In genomic region chr9:71591938-71592548, GRCm38 (mm10) we compare ENCODE assay signal across 7 mouse cellular contexts. TPM values are rescaled to one million over a fixed set of nuclear protein-coding genes. Genes with fewer than 3 reads are reported as not detected.
DNase-seq lines count a peak whose midpoint lies in the region; ATAC-seq lines count a peak whose summit lies in the region.

TSS of gene Myzap (minus strand) at chr9:71592360.

- no peaks in the 10 kb centered on the region for H3K36me3 ChIP-seq in intestine, embryonic 16.5 days (ENCODE audit: control insufficient read depth, insufficient read depth, low read length)
- no peaks in the 10 kb centered on the region for H3K36me3 ChIP-seq in limb, embryonic 11.5 days (ENCODE audit: control insufficient read depth, insufficient read depth, low read length)
- no peaks in the 10 kb centered on the region for H3K36me3 ChIP-seq in midbrain, embryonic 14.5 days (ENCODE audit: control insufficient read depth, insufficient read depth, low read length)

- H3K4me1 ChIP-seq in intestine, embryonic 16.5 days (ENCODE audit: control insufficient read depth, insufficient read depth, low read length) = peaks cover 8% of the 10 kb centered on the region
- peaks cover 2% of the 10 kb centered on the region; the same call in 1 of the 2 replicates for H3K4me1 ChIP-seq in limb, embryonic 11.5 days (ENCODE audit: control insufficient read depth, insufficient read depth, low read length)
- peaks cover 7% of the 10 kb centered on the region for H3K4me1 ChIP-seq in midbrain, embryonic 14.5 days (ENCODE audit: control insufficient read depth, insufficient read depth, low read length)

- no peaks in the 10 kb centered on the region for H3K9me3 ChIP-seq in intestine, embryonic 16.5 days (ENCODE audit: control insufficient read depth, low read length)
- H3K9me3 ChIP-seq in limb, embryonic 11.5 days (ENCODE audit: control insufficient read depth, low read length) = no peaks in the 10 kb centered on the region
- no peaks in the 10 kb centered on the region for H3K9me3 ChIP-seq in midbrain, embryonic 14.5 days (ENCODE audit: control insufficient read depth, low read length)

- peak within 1 kb of the TSS; percentile 67 for H3K4me3 ChIP-seq in intestine, embryonic 16.5 days (ENCODE audit: low read length)
- H3K4me3 ChIP-seq in limb, embryonic 11.5 days (ENCODE audit: low read depth, low read length) = peak within 1 kb of the TSS; percentile 46
- H3K4me3 ChIP-seq in midbrain, embryonic 14.5 days (replicated peaks; ENCODE audit: low read depth, low read length) = peak within 1 kb of the TSS; percentile 52

- DNase-seq in adrenal gland, adult 8-10 months = peak; percentile 87
- peak; percentile 88 for DNase-seq in embryo, embryonic 9.5 days (ENCODE audit: extremely low spot score)
- peak; percentile 80 to 92 for DNase-seq in gastrocnemius, postnatal 4 days (ENCODE audit: low spot score in 2 of 2)
- DNase-seq in limb, embryonic 11.5 days (ENCODE audit: low spot score) = peak; percentile 84
- DNase-seq in midbrain, embryonic 14.5 days = peak; percentile 85
- DNase-seq in spleen, adult 18-20 months = peak; percentile 81 to 93

- H3K27ac ChIP-seq in intestine, embryonic 16.5 days (ENCODE audit: low read length) = no peak within 1 kb of the TSS; the same call in 1 of the 2 replicates
- no peak within 1 kb of the TSS for H3K27ac ChIP-seq in limb, embryonic 11.5 days (replicated peaks; ENCODE audit: low read depth, low read length)
- no peak within 1 kb of the TSS for H3K27ac ChIP-seq in midbrain, embryonic 14.5 days (replicated peaks; ENCODE audit: low read depth, low read length)

- 2% methylated on average over 26 of the region's 29 CpGs for WGBS in intestine, embryonic 16.5 days
- WGBS in limb, embryonic 11.5 days = 3% methylated on average over 29 of the region's 29 CpGs
- 1% methylated on average over 29 of the region's 29 CpGs for WGBS in midbrain, embryonic 14.5 days

- H3K9ac ChIP-seq in intestine, embryonic 16.5 days (ENCODE audit: low read depth, low read length) = peak within 1 kb of the TSS; percentile 75
- H3K9ac ChIP-seq in limb, embryonic 11.5 days (ENCODE audit: low read length) = peak within 1 kb of the TSS; percentile 62
- peak within 1 kb of the TSS; percentile 67 for H3K9ac ChIP-seq in midbrain, embryonic 14.5 days (replicated peaks; ENCODE audit: low read length)

- peak; percentile 97 for ATAC-seq in intestine, embryonic 16.5 days
- ATAC-seq in limb, embryonic 11.5 days (ENCODE audit: insufficient number of reproducible peaks, low FRiP score, low TSS enrichment, low read depth) = no peak
- ATAC-seq in midbrain, embryonic 14.5 days (ENCODE audit: low FRiP score, low TSS enrichment) = peak; percentile 62

- peak within 1 kb of the TSS; percentile 93 for H3K4me2 ChIP-seq in intestine, embryonic 16.5 days (ENCODE audit: low read depth, low read length)
- H3K4me2 ChIP-seq in limb, embryonic 11.5 days (ENCODE audit: low read depth, severe bottlenecking) = peak within 1 kb of the TSS; percentile 88
- H3K4me2 ChIP-seq in midbrain, embryonic 14.5 days (ENCODE audit: low read length) = peak within 1 kb of the TSS; percentile 80

- no peaks in the 10 kb centered on the region for H3K27me3 ChIP-seq in intestine, embryonic 16.5 days (replicated peaks; ENCODE audit: control insufficient read depth, insufficient read depth, low read length)
- H3K27me3 ChIP-seq in limb, embryonic 11.5 days (ENCODE audit: control insufficient read depth, insufficient read depth, low read length) = no peaks in the 10 kb centered on the region
- peaks cover 4% of the 10 kb centered on the region; the same call in 1 of the 2 replicates for H3K27me3 ChIP-seq in midbrain, embryonic 14.5 days (ENCODE audit: control insufficient read depth, insufficient read depth, low read length)

RNA-seq across cellular contexts. Expression of gene Myzap, which starts in this region (rescaled TPM):
- 10 to 100 TPM in 3 of 4 experiments, 1 to 10 TPM in 1; 9.8 to 14.4 (median 11.5) TPM for total RNA-seq in adrenal gland, adult 8-10 months (2022)
- 10 to 100 TPM; 25.0 to 33.2 TPM for total RNA-seq in gastrocnemius, postnatal 4 days (2021)
- polyA plus RNA-seq in intestine, embryonic 16.5 days (2015; fragmentation: Nextera tagmentation; extraction: Ambion mirVana) = 7.9 and 8.9 TPM in 2 replicates
- polyA plus RNA-seq in limb, embryonic 11.5 days (2014; fragmentation: Nextera tagmentation; extraction: Ambion mirVana) = 6.6 and 8.0 TPM in 2 replicates
- 1.3 and 2.2 TPM in 2 replicates for polyA plus RNA-seq in midbrain, embryonic 14.5 days (2014; fragmentation: Nextera tagmentation; extraction: Ambion mirVana)
